Mouse (Mus musculus) forebrain, embryonic 12.5 days (tissue): ENCODE data around the gene Dnajc27. TPM values are rescaled to one million over a fixed set of nuclear protein-coding genes. Genes with fewer than 3 reads are reported as not detected.
A peak's percentile ranks its signal among the peaks of the same experiment; 100 is the strongest.

Source experiments
- ATAC-seq: fragments of 200-750 bp; cut with Nextera tagmentation; 2 replicates; pipeline ENCODE4 v1.8.0; 2017; ENCODE audit warnings: moderate TSS enrichment; ENCODE audit not compliant: low FRiP score
- H3K27ac ChIP-seq: fragments of 300-500 bp; sonication (generic); 2 replicates; pipeline ENCODE4 v1.5.1; 2016; ENCODE audit warnings: mild to moderate bottlenecking
- H3K27me3 ChIP-seq: fragments of 300-500 bp; sonication (generic); 2 replicates; pipeline ENCODE4 v1.6.1; 2016; ENCODE audit warnings: mild to moderate bottlenecking
- H3K36me3 ChIP-seq: fragments of 300-500 bp; sonication (generic); replicated peaks from 2 replicates; pipeline ENCODE4 v1.6.1; 2016; ENCODE audit warnings: mild to moderate bottlenecking
- H3K4me1 ChIP-seq: fragments of 300-500 bp; sonication (generic); 2 replicates; pipeline ENCODE4 v1.6.1; 2016
- H3K4me2 ChIP-seq: fragments of 300-500 bp; sonication (generic); 2 replicates; pipeline ENCODE4 v1.6.1; 2016; ENCODE audit warnings: mild to moderate bottlenecking, moderate library complexity
- H3K4me3 ChIP-seq: fragments of 300-500 bp; sonication (generic); replicated peaks from 2 replicates; pipeline ENCODE4 v1.5.1; 2016; ENCODE audit warnings: mild to moderate bottlenecking
- H3K9ac ChIP-seq: fragments of 300-500 bp; sonication (generic); 2 replicates; pipeline ENCODE4 v1.6.1; 2016; ENCODE audit warnings: mild to moderate bottlenecking
- H3K9me3 ChIP-seq: fragments of 300-500 bp; sonication (generic); 2 replicates; pipeline ENCODE4 v1.6.1; 2016
- WGBS: fragments of 180-500 bp; shearing (Covaris S2); methylation state at CpG from one replicate; pipeline ENCODE4 v1.1.7; 2016; 5-methylcytosine and 5-hydroxymethylcytosine counted together
- polyA plus RNA-seq: library from polyadenylated mRNA; unstranded; fragments of >200 nt; fragmentation: Nextera tagmentation; extraction: Ambion mirVana; gene quantifications from 2 replicates; pipeline ENCODE4 v1.2.1, GENCODE M21; 2016

The Dnajc27 gene
- polyA plus RNA-seq, 1 experiment from 2014 or later = 13.3 TPM

- H3K27me3 ChIP-seq = no peaks in the 10 kb centered on the region
- no peaks in the 10 kb centered on the region for H3K9me3 ChIP-seq
- H3K36me3 ChIP-seq = 0 out of 2 replicates have a peak, but pooled peaks cover 4% of the 10 kb centered on the region
- WGBS = 90% methylated on average over 9 of the region's 9 CpGs
- H3K4me2 ChIP-seq = no peak overlapping the region
- H3K4me1 ChIP-seq = no peaks in the 10 kb centered on the region
- no peak overlapping the region for H3K27ac ChIP-seq
- H3K4me3 ChIP-seq = no peak overlapping the region
- H3K9ac ChIP-seq = no peak overlapping the region
- no peak for ATAC-seq
These were observed 33.7 kb downstream of the Dnajc27 start for GRCm38 (mm10) chr12:4116132-4116531.

GRCm38 (mm10) chr12:4117136-4117535, 34.8 kb downstream of the Dnajc27 start:
- no peak overlapping the region for H3K9ac ChIP-seq
- 0 out of 2 replicates have a peak, but pooled peaks cover 4% of the 10 kb centered on the region for H3K36me3 ChIP-seq
- ATAC-seq = no peak
- no peaks in the 10 kb centered on the region for H3K9me3 ChIP-seq
- no peaks in the 10 kb centered on the region for H3K27me3 ChIP-seq
- no peak overlapping the region for H3K4me2 ChIP-seq
- WGBS = 82% methylated on average over 3 of the region's 3 CpGs
- H3K27ac ChIP-seq = no peak overlapping the region
- H3K4me3 ChIP-seq = no peak overlapping the region
- no peaks in the 10 kb centered on the region for H3K4me1 ChIP-seq

GRCm38 (mm10) chr12:4117579-4117978, 35.2 kb downstream of the Dnajc27 start:
- H3K27me3 ChIP-seq = no peaks in the 10 kb centered on the region
- no peak overlapping the region for H3K4me3 ChIP-seq
- H3K27ac ChIP-seq = no peak overlapping the region
- no peaks in the 10 kb centered on the region for H3K9me3 ChIP-seq
- H3K4me2 ChIP-seq = no peak overlapping the region
- ATAC-seq = no peak
- 0 out of 2 replicates have a peak, but pooled peaks cover 3% of the 10 kb centered on the region for H3K36me3 ChIP-seq
- 82% methylated on average over 4 of the region's 4 CpGs for WGBS
- no peaks in the 10 kb centered on the region for H3K4me1 ChIP-seq
- H3K9ac ChIP-seq = no peak overlapping the region

GRCm38 (mm10) chr12:4127346-4127745, 45.0 kb downstream of the Dnajc27 start:
- WGBS = 85% methylated on average over 7 of the region's 7 CpGs
- no peak for ATAC-seq
- Histone ChIP-seq H3K9me3 (no peaks in the 10 kb centered on the region), H3K27me3 (peaks cover 7% of the 10 kb centered on the region; the same call in 1 of the 2 replicates), H3K4me3 (no peak overlapping the region), H3K4me1 (no peaks in the 10 kb centered on the region), H3K9ac (no peak overlapping the region), H3K27ac (no peak overlapping the region), H3K4me2 (no peak overlapping the region), H3K36me3 (no peaks in the 10 kb centered on the region)

- Histone ChIP-seq H3K9me3 (no peaks in the 10 kb centered on the region), H3K36me3 (0 out of 2 replicates have a peak, but pooled peaks cover 4% of the 10 kb centered on the region), H3K27ac (peak within 1 kb of the TSS; percentile 56), H3K4me3 (peak within 1 kb of the TSS; percentile 69), H3K4me1 (peaks cover 18% of the 10 kb centered on the region), H3K27me3 (peaks cover 23% of the 10 kb centered on the region; the same call in 1 of the 2 replicates), H3K9ac (peak within 1 kb of the TSS; percentile 80), H3K4me2 (peak within 1 kb of the TSS; percentile 92)
- peak; percentile 88 for ATAC-seq
- under 1% methylated on average over 78 of the region's 83 CpGs for WGBS
These were observed 50.8 kb downstream of the Dnajc27 start, which contains the start of gene Adcy3 for GRCm38 (mm10) chr12:4132941-4133846. Adcy3 (plus strand) TSS chr12:4133103.

- Histone ChIP-seq H3K9ac (peak overlapping the region; percentile 80), H3K36me3 (0 out of 2 replicates have a peak, but pooled peaks cover 4% of the 10 kb centered on the region), H3K4me2 (peak overlapping the region; percentile 92), H3K27ac (no peak overlapping the region), H3K4me3 (peak overlapping the region; percentile 69), H3K9me3 (no peaks in the 10 kb centered on the region), H3K4me1 (peaks cover 18% of the 10 kb centered on the region), H3K27me3 (peaks cover 23% of the 10 kb centered on the region; the same call in 1 of the 2 replicates)
- 33% methylated on average over 11 of the region's 11 CpGs for WGBS
- ATAC-seq = peak; percentile 57; the same call in 1 of the 2 replicates
These were observed 51.4 kb downstream of the Dnajc27 start for GRCm38 (mm10) chr12:4133847-4134212.

- WGBS = 89% methylated on average over 5 of the region's 5 CpGs
- no peak for ATAC-seq
These were observed 60.8 kb downstream of the Dnajc27 start for GRCm38 (mm10) chr12:4143179-4143578.

GRCm38 (mm10) chr12:4150936-4151335, 68.6 kb downstream of the Dnajc27 start:
- no peaks in the 10 kb centered on the region for H3K4me1 ChIP-seq
- 95% methylated on average over 2 of the region's 2 CpGs for WGBS
- no peaks in the 10 kb centered on the region for H3K9me3 ChIP-seq
- ATAC-seq = no peak
- no peak overlapping the region for H3K4me2 ChIP-seq
- no peak overlapping the region for H3K4me3 ChIP-seq
- H3K9ac ChIP-seq = no peak overlapping the region
- no peak overlapping the region for H3K27ac ChIP-seq
- H3K27me3 ChIP-seq = no peaks in the 10 kb centered on the region
- no peaks in the 10 kb centered on the region for H3K36me3 ChIP-seq

More at GRCm38 (mm10) chr12:4143179-4143578, 60.8 kb downstream of the Dnajc27 start:
- no peak overlapping the region for H3K4me2 ChIP-seq
- no peak overlapping the region for H3K4me3 ChIP-seq
- H3K9ac ChIP-seq = no peak overlapping the region
- H3K27me3 ChIP-seq = no peaks in the 10 kb centered on the region
- peaks cover 5% of the 10 kb centered on the region; the same call in 1 of the 2 replicates for H3K4me1 ChIP-seq
- H3K9me3 ChIP-seq = no peaks in the 10 kb centered on the region
- H3K27ac ChIP-seq = no peak overlapping the region
- H3K36me3 ChIP-seq = no peaks in the 10 kb centered on the region

- 93% methylated on average over 3 of the region's 3 CpGs for WGBS
These were observed 69.6 kb downstream of the Dnajc27 start for GRCm38 (mm10) chr12:4151969-4152368.

GRCm38 (mm10) chr12:4157466-4157865, 75.1 kb downstream of the Dnajc27 start:
- Histone ChIP-seq H3K4me3 (no peak overlapping the region), H3K9ac (no peak overlapping the region), H3K4me2 (no peak overlapping the region), H3K4me1 (peaks cover 3% of the 10 kb centered on the region), H3K27ac (no peak overlapping the region), H3K27me3 (no peaks in the 10 kb centered on the region), H3K36me3 (no peaks in the 10 kb centered on the region), H3K9me3 (no peaks in the 10 kb centered on the region)
- WGBS = 92% methylated on average over 2 of the region's 2 CpGs
- ATAC-seq = no peak

More at GRCm38 (mm10) chr12:4151969-4152368, 69.6 kb downstream of the Dnajc27 start:
- Histone ChIP-seq H3K9ac (no peak overlapping the region), H3K27ac (no peak overlapping the region), H3K4me2 (no peak overlapping the region), H3K4me3 (no peak overlapping the region), H3K27me3 (no peaks in the 10 kb centered on the region), H3K36me3 (no peaks in the 10 kb centered on the region), H3K4me1 (no peaks in the 10 kb centered on the region), H3K9me3 (no peaks in the 10 kb centered on the region)
- ATAC-seq = no peak

- Histone ChIP-seq H3K4me1 (peaks cover 3% of the 10 kb centered on the region), H3K4me3 (no peak overlapping the region), H3K9ac (no peak overlapping the region), H3K9me3 (no peaks in the 10 kb centered on the region), H3K27ac (no peak overlapping the region), H3K27me3 (no peaks in the 10 kb centered on the region), H3K4me2 (no peak overlapping the region), H3K36me3 (no peaks in the 10 kb centered on the region)
- WGBS = 90% methylated on average over 3 of the region's 3 CpGs
- no peak for ATAC-seq
These were observed 75.8 kb downstream of the Dnajc27 start for GRCm38 (mm10) chr12:4158179-4158578.

GRCm38 (mm10) chr12:4158868-4159632, 76.7 kb downstream of the Dnajc27 start:
- Histone ChIP-seq H3K27me3 (no peaks in the 10 kb centered on the region), H3K27ac (no peak overlapping the region), H3K9me3 (no peaks in the 10 kb centered on the region), H3K9ac (no peak overlapping the region), H3K36me3 (no peaks in the 10 kb centered on the region), H3K4me1 (peaks cover 3% of the 10 kb centered on the region), H3K4me2 (no peak overlapping the region), H3K4me3 (no peak overlapping the region)
- no peak for ATAC-seq
- WGBS = 93% methylated on average over 7 of the region's 7 CpGs
